Mouse (Mus musculus) forebrain, embryonic 13.5 days (tissue): ENCODE data around the gene Cdc20. TPM values are rescaled to one million over a fixed set of nuclear protein-coding genes. Genes with fewer than 3 reads are reported as not detected.

Experiments
- ATAC-seq: fragments of 200-750 bp; cut with Nextera tagmentation; 2 replicates; pipeline ENCODE4 v1.8.0; 2017
- H3K27ac ChIP-seq: fragments of 300-500 bp; sonication (generic); 2 replicates; pipeline ENCODE4 v1.5.1; 2015; ENCODE audit warnings: inconsistent platforms, mild to moderate bottlenecking, moderate library complexity
- H3K27me3 ChIP-seq: fragments of 300-500 bp; sonication (generic); 2 replicates; pipeline ENCODE4 v1.6.1; 2015; ENCODE audit warnings: mild to moderate bottlenecking, inconsistent platforms
- H3K36me3 ChIP-seq: fragments of 300-500 bp; sonication (generic); 2 replicates; pipeline ENCODE4 v1.6.1; 2015; ENCODE audit warnings: mild to moderate bottlenecking, inconsistent platforms; ENCODE audit not compliant: poor library complexity, severe bottlenecking
- H3K4me1 ChIP-seq: fragments of 300-500 bp; sonication (generic); 2 replicates; pipeline ENCODE4 v1.6.1; 2015; ENCODE audit warnings: inconsistent platforms
- H3K4me2 ChIP-seq: fragments of 300-500 bp; sonication (generic); 2 replicates; pipeline ENCODE4 v1.6.1; 2015; ENCODE audit warnings: inconsistent platforms, mild to moderate bottlenecking, moderate library complexity
- H3K4me3 ChIP-seq: fragments of 300-500 bp; sonication (generic); 2 replicates; pipeline ENCODE4 v1.5.1; 2015; ENCODE audit warnings: mild to moderate bottlenecking, inconsistent platforms
- H3K9ac ChIP-seq: fragments of 300-500 bp; sonication (generic); 2 replicates; pipeline ENCODE4 v1.6.1; 2015; ENCODE audit warnings: mild to moderate bottlenecking, inconsistent platforms
- H3K9me3 ChIP-seq: fragments of 300-500 bp; sonication (generic); replicated peaks from 2 replicates; pipeline ENCODE4 v1.6.1; 2016; ENCODE audit warnings: inconsistent platforms
- WGBS: fragments of 180-500 bp; shearing (Covaris S2); methylation state at CpG from one replicate; pipeline ENCODE4 v1.1.7; 2015; 5-methylcytosine and 5-hydroxymethylcytosine counted together
- polyA plus RNA-seq: library from polyadenylated mRNA; unstranded; fragments of >200 nt; fragmentation: Nextera tagmentation; extraction: Ambion mirVana; gene quantifications from 2 replicates; pipeline ENCODE4 v1.2.1, GENCODE M21; 2015

Cdc20 gene
- 251 and 259 TPM in 2 replicates for polyA plus RNA-seq

DNA sequence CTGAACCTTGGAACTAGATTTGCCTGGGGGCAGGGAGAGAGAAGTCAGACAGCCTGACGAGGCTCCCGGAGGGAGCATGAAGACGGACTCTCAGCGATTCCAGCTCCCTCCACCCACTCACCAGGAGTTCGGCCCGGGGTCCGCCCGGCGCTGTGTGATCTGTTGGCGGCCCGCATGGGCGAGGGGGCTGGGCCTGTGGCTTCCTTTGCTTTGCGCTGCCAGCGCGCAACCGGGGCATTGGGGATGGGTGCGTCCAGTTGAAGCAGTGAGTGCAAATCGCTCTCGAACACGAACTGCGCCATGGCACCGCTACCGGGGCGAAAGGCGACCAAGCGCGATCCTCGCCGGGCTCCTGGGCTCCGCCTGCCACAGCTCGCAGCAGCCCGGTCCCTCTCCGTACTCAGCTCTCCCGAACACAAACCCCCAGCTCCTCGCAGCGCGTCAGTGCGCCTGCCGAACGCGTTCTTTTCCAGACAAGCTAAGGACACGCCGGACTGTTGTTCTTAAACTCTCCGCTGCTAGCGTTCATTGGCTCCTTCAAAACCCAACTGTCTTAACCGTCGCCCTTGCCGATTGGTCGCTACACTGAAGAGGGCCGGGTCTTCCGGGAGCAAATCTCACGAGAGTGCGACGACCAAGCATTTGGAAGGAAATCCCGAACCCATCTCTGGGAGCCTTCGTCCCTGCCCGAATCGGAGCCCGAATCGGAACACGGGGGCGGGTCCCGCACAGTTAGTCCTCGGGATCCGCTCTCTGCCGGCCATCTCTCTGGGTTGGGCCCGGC is at the start of gene Cdc20:
Cdc20 (minus strand) TSS at position 533 of the 784 bp plus-strand sequence.
- peak within 1 kb of the TSS; percentile 84 for H3K9ac ChIP-seq
- peak; percentile 98 for ATAC-seq
- under 1% methylated on average over 67 of the region's 67 CpGs for WGBS

DNA sequence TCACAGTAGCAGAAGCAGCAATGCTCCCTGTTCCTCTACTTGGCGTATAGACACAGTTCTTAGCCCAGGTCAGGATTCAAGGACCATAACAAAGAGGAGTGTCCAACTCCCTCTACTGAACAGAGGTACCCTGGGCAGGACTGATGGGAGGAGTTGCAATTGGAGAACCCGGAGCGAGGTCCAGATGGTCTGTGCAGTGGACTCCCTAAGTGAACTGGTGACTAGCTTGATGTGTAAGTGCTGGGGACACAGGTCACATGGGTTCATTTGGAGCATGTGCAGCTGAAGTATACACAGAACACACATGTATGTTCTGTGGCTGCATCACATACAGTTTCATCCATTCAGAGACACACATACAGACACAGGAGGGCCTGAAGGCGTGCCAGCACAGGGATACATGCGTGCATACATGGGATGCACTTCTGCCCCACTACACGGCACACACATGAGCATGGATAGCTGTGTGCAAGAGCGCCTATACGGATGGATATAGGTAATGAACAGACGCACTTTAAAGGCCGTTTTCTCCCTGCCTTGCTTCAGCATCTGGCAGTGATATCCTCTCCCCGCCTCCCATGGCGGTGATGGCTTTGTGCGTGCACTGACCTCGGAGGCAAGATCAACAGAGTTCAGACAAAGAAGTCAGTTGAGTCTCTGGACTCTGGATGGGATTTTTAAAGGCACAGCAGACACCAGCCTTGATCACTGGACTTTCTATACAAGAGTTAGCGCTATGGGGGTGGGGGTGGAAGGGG is 39.8 kb upstream of the Cdc20 start:
- Histone ChIP-seq H3K4me2 (no peak overlapping the region), H3K9ac (no peak overlapping the region), H3K27me3 (no peaks in the 10 kb centered on the region), H3K4me1 (no peaks in the 10 kb centered on the region), H3K9me3 (no peaks in the 10 kb centered on the region), H3K27ac (no peak overlapping the region), H3K36me3 (no peaks in the 10 kb centered on the region), H3K4me3 (no peak overlapping the region)
- no peak for ATAC-seq
- 43% methylated on average over 15 of the region's 15 CpGs for WGBS

More for the DNA sequence above, at the start of gene Cdc20:
- H3K27me3 ChIP-seq, result no peaks in the 10 kb centered on the region
- H3K4me2 ChIP-seq, result peak within 1 kb of the TSS; percentile 96
- peak within 1 kb of the TSS; percentile 69 for H3K4me3 ChIP-seq
- H3K27ac ChIP-seq, result peak within 1 kb of the TSS; percentile 88
- H3K4me1 ChIP-seq, result peaks cover 48% of the 10 kb centered on the region
- no peaks in the 10 kb centered on the region for H3K9me3 ChIP-seq
- peaks cover 37% of the 10 kb centered on the region for H3K36me3 ChIP-seq

DNA sequence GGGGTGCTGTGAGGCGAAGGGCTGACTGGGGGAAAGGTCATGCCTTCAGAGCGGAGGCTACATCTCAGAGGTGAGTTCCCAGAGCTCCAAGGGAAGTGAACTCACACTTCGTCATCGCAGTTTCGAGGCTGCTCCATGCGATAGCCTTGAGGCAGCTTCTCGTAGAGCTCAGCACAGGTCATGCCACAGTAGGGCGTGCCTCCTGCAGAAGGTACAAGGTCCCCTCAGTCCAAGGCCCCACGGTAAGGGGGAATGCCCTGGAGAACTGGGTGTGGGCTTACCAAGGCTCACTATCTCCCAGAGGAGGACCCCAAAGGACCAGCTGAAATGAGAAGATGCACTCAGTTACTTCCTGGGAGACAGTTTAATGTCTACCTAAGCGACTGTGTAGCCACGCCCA is 35.5 kb upstream of the Cdc20 start:
- WGBS, result 93% methylated on average over 11 of the region's 11 CpGs
- H3K9me3 ChIP-seq, result no peaks in the 10 kb centered on the region
- ATAC-seq, result no peak
- H3K9ac ChIP-seq, result no peak overlapping the region
- H3K36me3 ChIP-seq, result no peaks in the 10 kb centered on the region
- H3K27ac ChIP-seq, result no peak overlapping the region
- H3K27me3 ChIP-seq, result no peaks in the 10 kb centered on the region
- no peaks in the 10 kb centered on the region for H3K4me1 ChIP-seq
- no peak overlapping the region for H3K4me2 ChIP-seq
- H3K4me3 ChIP-seq, result no peak overlapping the region

DNA sequence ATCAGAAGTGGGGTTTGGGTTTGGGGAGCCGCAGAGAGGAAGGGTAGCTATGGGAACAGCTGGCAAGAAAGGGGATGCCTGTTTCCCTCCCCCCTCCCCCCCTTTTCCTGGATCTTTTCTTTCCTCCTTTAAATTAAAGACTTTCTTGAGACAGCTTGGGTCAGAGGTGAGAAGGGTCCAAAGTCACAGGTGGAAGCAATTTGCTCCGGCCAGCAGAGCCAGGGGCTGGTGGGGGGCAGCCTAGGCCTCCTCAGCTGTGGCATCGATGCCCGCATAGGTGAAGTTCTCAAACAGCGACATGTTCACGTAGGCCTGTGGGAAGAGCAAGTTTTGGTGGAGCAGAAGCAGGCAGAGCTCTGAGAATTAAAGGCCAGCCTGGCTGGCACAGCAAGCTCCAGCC is 34.1 kb upstream of the Cdc20 start:
- Histone ChIP-seq H3K4me2 (no peak overlapping the region), H3K27ac (no peak overlapping the region), H3K27me3 (no peaks in the 10 kb centered on the region), H3K4me3 (no peak overlapping the region), H3K4me1 (no peaks in the 10 kb centered on the region), H3K9ac (no peak overlapping the region), H3K9me3 (no peaks in the 10 kb centered on the region), H3K36me3 (no peaks in the 10 kb centered on the region)
- ATAC-seq, result no peak
- WGBS, result 85% methylated on average over 6 of the region's 6 CpGs

DNA sequence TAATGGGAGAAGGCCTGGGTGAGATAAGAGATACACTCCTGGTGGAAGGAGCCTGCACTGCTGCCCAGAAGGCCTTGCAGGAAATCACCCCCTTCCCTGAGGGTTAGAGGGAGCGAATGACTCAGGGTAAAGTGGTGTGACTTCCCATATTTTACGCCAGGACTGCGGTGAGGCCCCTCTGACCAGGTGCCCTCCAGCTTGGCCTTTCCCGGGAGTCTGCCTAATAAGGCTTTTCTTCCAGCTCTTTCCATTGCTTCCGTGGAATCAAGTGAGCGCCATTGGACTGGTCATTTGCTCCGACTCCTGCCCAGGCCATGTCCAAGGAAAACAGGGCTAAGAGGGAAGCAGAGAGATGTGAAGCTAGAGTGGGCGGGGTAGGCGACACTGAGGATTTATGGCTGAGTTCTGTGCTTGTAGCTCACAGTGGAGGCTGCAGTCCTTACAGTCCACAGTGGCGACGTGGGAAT is 28.6 kb upstream of the Cdc20 start:
- H3K4me1 ChIP-seq, result no peaks in the 10 kb centered on the region
- no peaks in the 10 kb centered on the region for H3K36me3 ChIP-seq
- H3K4me3 ChIP-seq, result no peak overlapping the region
- no peak overlapping the region for H3K4me2 ChIP-seq
- no peaks in the 10 kb centered on the region for H3K27me3 ChIP-seq
- H3K9me3 ChIP-seq, result no peaks in the 10 kb centered on the region
- H3K9ac ChIP-seq, result no peak overlapping the region
- no peak for ATAC-seq
- 68% methylated on average over 11 of the region's 11 CpGs for WGBS
- no peak overlapping the region for H3K27ac ChIP-seq

DNA sequence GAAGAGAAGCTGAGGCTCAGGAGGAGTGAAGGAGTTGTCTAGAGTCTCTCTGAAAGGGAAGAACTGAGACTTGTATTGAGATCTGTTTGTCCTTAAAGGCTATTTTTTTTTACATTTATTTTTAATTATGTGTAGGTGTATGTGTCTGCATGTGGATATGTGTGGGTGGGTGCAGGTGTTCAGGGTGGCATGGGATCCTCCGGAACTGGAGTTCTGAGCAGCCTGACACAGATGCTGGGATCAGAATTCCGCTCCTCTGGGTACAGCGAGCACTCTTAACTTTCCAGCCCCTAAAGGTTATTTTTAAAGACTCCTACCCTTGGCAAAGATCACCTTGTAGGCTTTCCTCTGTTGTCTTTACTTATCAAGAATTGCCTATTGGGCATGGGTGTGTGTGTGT is 27.8 kb upstream of the Cdc20 start:
- 86% methylated on average over 3 of the region's 3 CpGs for WGBS
- no peak for ATAC-seq
- Histone ChIP-seq H3K4me1 (no peaks in the 10 kb centered on the region), H3K9me3 (no peaks in the 10 kb centered on the region), H3K36me3 (no peaks in the 10 kb centered on the region), H3K27ac (no peak overlapping the region), H3K9ac (no peak overlapping the region), H3K27me3 (no peaks in the 10 kb centered on the region), H3K4me2 (no peak overlapping the region), H3K4me3 (no peak overlapping the region)

DNA sequence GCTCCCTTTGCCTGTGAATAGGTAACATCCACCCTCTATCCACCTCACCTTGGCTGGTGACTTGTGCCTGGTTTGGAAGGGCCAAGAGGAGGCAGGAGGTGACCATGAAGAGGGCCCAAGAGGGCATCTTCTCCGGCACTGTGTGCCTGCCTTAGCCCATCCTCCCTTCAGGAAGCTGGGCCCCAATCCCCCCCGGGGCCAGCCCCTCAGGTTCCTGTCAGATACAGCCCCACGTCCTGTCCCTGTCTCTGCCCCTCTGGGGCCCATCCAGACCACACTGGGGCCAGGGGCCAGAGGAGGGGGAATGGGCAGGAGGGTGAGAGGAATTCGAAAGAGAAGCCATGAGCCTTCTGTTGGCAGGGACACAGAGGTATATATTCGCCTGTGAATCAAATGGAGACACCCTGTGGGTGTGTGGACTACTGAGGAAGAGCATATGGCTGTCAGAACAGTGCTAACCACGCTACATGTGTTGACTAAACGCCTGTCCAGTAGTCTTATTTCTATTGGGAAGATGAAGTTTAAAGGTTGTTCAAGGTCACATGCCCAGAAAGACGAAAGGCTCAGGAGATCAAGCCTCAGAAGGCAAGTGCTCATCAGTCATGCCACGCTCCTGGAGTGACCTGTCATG is 20.3 kb upstream of the Cdc20 start, which contains the start of gene Mpl:
Mpl (minus strand) TSS at position 169 of the 631 bp plus-strand sequence.
- Histone ChIP-seq H3K4me3 (no peak within 1 kb of the TSS), H3K27ac (no peak within 1 kb of the TSS), H3K9ac (no peak within 1 kb of the TSS), H3K9me3 (no peaks in the 10 kb centered on the region), H3K4me2 (no peak within 1 kb of the TSS), H3K4me1 (no peaks in the 10 kb centered on the region), H3K27me3 (no peaks in the 10 kb centered on the region), H3K36me3 (no peaks in the 10 kb centered on the region)
- WGBS, result 74% methylated on average over 9 of the region's 9 CpGs
- no peak for ATAC-seq

DNA sequence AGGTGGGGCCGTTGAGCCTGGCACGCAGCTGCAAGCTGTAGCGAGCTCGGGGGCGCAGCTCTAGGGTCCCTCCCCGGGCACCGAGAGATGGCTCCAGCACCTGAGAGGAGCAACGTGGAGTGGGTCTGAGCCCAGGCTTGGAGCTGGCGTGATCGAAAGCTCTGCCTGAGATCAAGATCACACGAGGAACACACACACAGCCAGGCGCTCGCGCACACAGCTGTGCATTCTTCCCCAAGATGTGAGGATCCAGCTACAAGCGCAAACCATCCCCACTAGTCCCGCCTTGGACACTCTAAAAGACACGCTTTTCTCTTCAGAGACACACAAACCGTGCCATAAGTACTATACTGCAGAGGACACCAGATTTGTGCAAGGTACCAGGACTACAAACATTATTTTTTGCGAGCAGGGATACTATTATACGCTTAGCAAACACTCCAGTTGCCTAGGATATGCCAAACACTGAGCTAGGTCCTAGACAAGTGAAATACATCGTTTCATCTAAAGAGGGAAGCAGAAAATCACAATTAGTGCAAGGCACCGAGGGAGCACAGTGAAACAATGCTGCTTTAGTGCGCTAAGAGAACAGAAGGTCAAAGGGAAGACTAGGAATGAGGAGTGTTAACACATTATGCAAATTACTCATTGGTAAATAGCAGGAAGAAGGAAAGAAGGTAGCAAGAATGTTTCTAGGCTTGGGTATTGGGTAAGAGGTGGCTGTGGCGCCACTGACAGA is 9.4 kb upstream of the Cdc20 start:
- no peak for ATAC-seq
- Histone ChIP-seq H3K9ac (peak overlapping the region; percentile 58), H3K27me3 (0 out of 2 replicates have a peak, but pooled peaks cover 2% of the 10 kb centered on the region), H3K36me3 (no peaks in the 10 kb centered on the region), H3K4me1 (peaks cover 10% of the 10 kb centered on the region), H3K9me3 (no peaks in the 10 kb centered on the region), H3K4me2 (peak overlapping the region; percentile 66), H3K4me3 (peak overlapping the region; percentile 37), H3K27ac (no peak overlapping the region)
- WGBS, result 24% methylated on average over 24 of the region's 24 CpGs

DNA sequence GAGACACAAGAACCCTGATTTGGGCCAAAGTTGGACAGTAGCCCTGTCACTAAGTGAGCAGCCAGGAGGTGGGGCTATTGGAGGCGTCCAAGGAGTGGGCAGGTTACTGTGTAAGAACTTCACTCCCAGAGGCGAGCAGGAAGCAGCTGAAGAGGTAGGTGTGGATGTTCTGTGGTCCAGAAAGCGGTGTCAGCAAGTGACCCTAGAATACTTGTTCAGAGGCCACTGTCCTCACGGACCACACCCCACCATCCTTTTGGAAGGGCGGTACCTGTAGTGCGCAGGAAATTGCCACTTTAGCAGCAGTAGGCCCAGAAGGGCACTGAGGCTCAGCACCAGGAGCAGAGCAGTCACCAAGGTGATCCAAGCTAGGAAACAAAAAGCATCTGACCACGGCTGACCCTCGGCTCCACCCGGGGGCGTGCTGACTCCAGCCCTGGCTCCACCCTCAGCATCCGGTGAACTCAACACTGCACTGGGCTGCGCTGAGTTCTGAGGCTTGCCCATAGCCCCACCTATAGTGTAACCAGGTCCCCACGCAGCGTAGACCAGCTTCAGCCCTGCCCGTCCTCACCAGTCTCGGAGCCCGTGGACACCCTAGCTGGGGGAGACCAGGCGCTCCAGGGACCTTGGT is 8.7 kb upstream of the Cdc20 start:
- H3K4me3 ChIP-seq, result peak overlapping the region; percentile 37
- H3K27me3 ChIP-seq, result 0 out of 2 replicates have a peak, but pooled peaks cover 2% of the 10 kb centered on the region
- peak; percentile 63; the same call in 1 of the 2 replicates for ATAC-seq
- peaks cover 10% of the 10 kb centered on the region for H3K4me1 ChIP-seq
- H3K9ac ChIP-seq, result peak overlapping the region; percentile 58
- WGBS, result 18% methylated on average over 18 of the region's 18 CpGs
- no peak overlapping the region for H3K27ac ChIP-seq
- no peaks in the 10 kb centered on the region for H3K9me3 ChIP-seq
- peak overlapping the region; percentile 66 for H3K4me2 ChIP-seq
- H3K36me3 ChIP-seq, result no peaks in the 10 kb centered on the region

DNA sequence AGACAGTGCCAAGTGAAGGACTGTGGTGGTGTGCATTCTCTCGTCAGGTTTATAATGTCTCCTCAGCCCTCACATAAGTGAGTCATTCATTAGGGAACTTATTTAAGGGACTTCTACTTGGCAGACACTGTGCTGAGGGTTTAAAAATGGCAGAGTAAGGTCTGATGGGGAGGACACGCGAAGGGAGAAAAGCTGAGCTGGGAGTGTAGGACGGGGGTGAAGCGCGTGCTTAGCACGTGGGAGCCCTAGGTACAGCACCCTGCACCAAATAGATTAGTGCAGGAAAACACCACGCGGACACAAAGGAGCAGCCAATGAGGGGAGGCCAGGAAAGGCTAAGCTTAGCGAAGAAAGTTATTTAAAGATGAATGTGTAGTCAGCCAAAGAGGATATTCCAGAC is 7.9 kb upstream of the Cdc20 start:
- Histone ChIP-seq H3K4me3 (no peak overlapping the region), H3K36me3 (no peaks in the 10 kb centered on the region), H3K27me3 (0 out of 2 replicates have a peak, but pooled peaks cover 2% of the 10 kb centered on the region), H3K27ac (no peak overlapping the region), H3K9me3 (no peaks in the 10 kb centered on the region), H3K4me1 (peaks cover 10% of the 10 kb centered on the region), H3K4me2 (no peak overlapping the region), H3K9ac (no peak overlapping the region)
- 81% methylated on average over 10 of the region's 10 CpGs for WGBS
- no peak for ATAC-seq

DNA sequence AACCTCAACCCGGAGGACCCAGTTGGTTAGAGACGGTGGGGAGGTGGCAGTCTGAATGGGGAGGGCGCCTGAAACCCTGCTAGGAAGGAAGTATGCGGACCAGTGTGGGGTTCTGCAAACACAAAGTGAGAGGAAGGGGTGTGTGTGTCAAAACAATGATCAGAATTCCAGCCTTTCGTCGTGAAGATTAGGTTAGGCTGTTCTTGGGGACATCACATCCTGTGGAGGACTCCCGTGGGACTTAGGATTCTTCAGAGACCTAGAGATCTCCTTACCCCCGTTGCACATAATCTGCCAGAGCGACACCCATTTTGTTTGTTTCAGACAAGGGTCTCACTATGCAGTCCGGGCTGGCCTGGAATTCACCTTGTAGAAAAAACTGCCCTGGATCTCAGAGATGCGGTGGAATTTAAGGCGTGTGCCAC is 689 bp upstream of the Cdc20 start:
- H3K9ac ChIP-seq, result peak overlapping the region; percentile 84
- peak overlapping the region; percentile 88 for H3K27ac ChIP-seq
- peak overlapping the region; percentile 69 for H3K4me3 ChIP-seq
- peaks cover 45% of the 10 kb centered on the region for H3K4me1 ChIP-seq
- H3K27me3 ChIP-seq, result no peaks in the 10 kb centered on the region
- H3K4me2 ChIP-seq, result peak overlapping the region; percentile 96
- WGBS, result 11% methylated on average over 12 of the region's 12 CpGs
- ATAC-seq, result peak; percentile 14; the same call in 1 of the 2 replicates
- peaks cover 29% of the 10 kb centered on the region for H3K36me3 ChIP-seq
- H3K9me3 ChIP-seq, result no peaks in the 10 kb centered on the region
